Mouse (Mus musculus) layer of hippocampus, adult 8-10 months (tissue): ENCODE measurements around the gene Ubr2. TPM values are rescaled to one million over a fixed set of nuclear protein-coding genes. Genes with fewer than 3 reads are reported as not detected.

Experiments used
- DNase-seq, 2 experiments: peaks; one replicate each; pipeline ENCODE4 v3.0.0; 2022; ENCODE audit warnings: low spot score in 2 of 2
- total RNA-seq, 4 experiments: library from RNA; stranded (reverse); gene quantifications; 2 replicates each; pipeline ENCODE4 v1.2.4; 2022

Gene Ubr2
- total RNA-seq, 4 experiments from 2014 or later, result 54.3 to 73.3 (median 66.3) TPM

DNA sequence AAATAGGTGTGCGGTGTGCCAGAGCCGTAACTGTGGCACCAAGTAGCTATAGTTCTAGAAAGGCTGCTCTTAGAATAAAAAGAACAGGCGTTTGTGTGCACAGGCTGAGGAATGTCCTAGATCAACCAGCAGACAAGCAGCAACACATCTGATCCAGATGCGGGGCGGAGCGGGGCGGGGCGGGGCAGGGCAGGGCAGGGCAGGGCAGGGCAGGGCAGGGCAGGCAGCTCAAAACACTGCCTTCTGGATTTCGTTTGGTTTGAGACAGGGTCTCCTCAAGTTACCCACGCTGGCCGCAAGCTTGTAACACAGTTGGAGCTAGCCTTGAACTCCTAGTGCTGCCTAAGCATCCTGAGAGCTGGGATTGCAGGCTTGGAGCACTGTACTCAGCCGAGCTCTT lies 81.1 kb downstream of the Ubr2 start:
- DNase-seq, result no peak

DNA sequence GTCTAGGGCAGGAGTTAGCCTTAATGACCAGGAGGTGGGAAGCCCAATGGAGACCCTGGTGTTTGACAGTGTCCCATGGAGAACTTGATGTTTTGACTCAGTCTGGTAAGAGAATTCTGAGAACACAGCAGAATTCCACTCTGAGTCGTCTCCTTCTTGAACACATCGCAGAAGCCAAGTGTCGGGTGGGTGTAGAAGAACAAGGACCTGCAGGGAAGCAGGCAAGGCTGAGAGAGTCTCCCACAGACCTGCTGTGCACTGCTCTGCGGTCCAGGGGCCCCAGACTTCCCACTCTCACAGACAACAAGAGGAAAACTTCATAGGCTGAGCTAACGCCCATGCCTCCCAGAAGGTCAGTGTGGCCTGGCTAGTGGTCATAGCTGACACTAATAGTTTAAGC lies 82.6 kb downstream of the Ubr2 start:
- DNase-seq, result peak in 1 of 2 experiments; percentile 36

DNA sequence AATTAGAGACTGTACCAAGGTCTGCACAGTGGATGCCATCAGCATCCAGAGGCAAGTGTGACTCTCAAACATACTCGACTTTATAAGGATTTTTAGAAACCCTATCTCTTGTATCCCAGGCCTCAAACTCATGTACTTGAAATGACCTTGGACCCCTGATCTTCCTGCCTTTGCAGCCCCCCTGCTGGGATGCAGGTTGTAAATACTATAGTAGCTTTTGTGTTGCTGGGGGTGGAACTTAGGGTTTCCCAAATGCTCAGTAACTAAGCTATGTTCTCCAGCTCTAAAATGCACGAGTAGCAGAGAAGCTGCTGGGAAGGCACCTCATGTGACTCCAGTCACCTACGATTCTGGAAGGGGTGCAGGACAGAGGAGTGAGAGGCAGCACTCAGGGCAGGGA lies 83.4 kb downstream of the Ubr2 start:
- no peak for DNase-seq

DNA sequence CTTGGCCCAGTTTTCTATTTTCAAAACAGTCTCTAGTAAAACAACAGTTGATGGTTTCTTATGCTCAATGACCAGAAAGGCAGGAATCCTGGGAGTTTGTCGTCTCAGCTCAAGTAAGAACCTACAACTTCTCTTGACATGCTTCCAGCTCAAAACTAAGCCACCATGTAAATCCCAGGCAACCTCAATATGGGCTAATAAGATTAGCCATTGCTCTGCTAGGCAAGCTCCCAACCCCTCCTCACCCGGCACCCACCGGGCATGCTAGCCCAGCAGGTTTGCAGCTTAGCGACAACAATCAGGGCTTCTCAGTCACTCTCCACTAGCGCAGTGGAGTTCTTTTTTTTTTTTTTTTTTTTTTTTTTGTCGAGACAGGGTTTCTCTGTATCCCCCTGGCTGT lies 84.2 kb downstream of the Ubr2 start:
- DNase-seq, result no peak

DNA sequence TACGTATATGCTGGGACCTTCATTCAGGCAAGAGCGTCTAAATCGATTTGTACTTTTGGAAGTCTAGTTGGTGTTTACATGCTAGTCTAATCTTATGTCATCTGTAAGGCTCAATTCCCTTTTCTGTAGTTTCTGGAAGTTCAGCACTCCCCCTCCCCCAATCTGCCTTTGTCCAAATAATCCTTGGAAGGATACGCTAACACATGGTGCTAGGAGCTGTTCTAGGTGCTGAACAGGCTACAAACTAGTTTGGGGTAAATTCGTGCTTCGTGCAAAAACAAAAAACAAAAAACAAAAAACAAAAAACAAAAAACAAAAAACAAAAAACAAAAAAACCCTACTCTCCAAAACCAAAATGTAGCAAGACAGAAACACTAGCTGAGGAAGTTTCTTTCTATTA lies 89.5 kb downstream of the Ubr2 start:
- DNase-seq, result no peak

DNA sequence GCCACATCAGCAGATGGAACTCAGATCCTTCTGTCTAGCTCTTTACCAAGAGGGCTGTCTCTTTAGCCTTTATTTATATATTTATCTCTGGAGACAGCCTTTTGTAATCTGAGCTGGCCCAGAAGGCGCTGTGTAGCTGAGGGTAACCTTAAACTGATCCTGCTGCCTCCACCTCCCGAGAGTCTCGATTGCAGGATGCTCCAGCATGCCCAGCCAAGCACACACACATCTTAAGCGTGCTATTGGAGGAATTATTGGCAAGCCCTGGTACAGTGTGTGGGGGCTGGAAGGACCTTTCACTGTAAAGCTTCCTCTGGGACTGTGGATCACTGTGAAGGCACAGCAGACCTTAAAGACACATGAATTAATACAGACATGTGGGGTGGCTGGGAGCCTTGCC lies 91.4 kb downstream of the Ubr2 start:
- DNase-seq, result no peak

DNA sequence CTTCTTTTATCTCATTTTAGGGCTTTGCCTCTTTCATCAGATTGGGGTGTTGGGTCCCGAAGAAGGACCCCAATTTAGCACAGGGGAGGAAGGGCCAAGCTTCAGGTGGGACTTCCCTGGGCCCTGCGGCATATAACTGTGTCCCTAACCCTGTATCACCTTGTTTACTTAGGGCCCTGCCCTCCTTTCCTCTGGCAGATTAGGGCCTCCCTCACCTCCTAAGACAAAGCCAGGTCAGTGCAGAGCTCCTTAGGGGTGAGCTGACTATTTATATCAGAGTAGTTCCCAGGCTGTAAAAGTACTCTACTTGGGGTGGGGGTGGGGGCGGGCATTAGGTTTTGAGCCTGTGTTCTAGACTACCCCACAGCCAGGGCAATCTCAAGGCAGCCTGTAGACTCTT lies 95.2 kb downstream of the Ubr2 start:
- DNase-seq, result no peak

DNA sequence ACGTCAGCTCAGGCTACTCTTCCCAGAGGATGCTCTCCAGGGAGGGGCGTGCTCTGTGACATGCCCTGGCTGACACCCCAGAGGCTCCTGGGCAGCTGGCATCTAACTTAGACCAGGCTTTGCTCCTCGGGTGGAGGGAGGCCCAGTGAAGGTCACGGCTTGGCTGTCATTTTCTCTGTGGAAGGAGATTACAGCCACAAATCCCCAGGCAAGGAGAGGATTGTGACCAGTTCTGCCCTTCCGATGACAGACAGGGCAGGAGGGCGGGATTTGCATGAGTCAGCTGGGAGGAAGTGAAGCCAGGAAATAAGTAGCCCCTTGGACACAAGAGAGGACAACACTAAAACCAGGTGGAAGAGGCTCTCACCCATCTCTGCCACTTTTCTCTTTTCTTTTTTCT lies 98.0 kb downstream of the Ubr2 start:
- no peak for DNase-seq

DNA sequence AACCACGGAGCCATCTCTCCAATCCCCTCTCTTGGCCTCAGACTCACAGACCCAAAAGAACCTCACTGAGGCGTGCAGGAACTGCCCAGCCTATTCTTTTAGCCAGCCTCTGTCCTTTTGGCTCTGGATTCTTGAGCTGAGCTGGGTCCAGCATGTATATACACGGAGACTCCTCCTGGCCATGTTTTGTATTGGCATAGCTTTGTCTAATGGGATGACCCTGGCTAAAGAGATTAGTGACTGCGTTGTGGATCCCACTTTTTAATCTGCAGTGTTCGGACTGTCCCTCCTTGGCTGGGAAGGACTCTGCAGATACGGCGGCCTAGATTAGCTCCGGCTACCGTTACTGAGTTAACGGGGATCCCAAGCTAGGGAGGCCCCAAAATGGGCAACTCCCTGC lies 100.2 kb downstream of the Ubr2 start, which contains the start of gene Prph2:
Gene Prph2, plus strand, starts transcription at position 274 of the 400 bp plus-strand sequence.
- no peak for DNase-seq

DNA sequence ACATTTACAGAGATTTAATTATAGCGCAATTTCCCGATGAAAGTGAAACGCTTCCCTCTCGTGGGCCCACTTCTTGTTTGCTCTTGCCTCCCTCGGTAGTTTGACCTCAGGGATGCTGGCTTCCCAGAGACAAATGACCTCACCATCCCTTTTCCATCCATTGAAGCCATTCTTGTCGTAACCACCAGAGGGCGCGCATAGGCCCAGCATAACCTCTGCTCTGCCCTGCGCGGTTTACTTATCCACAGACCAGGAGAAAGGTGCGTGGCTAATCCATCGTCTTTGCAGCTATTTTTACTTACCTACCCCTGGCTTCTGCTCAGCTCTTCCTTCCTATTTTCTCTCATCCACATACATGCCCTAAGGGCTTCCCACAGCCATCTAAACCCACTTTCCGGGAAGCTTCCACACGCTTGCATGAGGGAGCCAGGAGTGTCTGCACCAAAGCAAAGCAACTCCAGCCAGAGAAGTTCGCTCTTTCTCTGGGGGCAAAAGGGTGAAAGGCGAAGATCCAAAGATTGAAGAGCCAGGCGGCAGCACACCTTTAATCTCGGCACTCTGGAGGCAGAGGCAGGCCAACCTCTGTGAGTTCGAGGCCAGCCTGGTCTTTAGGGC lies 106.4 kb downstream of the Ubr2 start:
- DNase-seq, result peak; percentile 63 to 74

DNA sequence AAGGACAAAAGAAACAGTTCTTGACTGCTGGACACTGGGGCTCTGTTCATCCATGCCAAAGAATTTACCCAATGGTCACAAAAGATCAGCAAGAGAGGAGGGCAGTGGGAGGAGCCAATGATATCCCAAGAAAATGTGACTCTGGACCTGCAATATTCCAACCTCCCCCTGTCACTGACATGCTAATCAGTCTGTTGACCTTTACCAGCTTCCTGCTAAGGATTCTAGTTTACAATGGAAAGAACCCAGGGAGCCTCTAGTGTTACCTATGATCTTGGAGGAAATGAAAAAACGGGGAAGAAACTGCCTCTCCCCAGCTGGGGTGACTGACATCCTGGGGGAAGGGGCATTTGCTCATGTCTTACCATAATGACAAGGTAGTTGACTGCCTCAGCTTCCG lies 109.4 kb downstream of the Ubr2 start:
- no peak for DNase-seq

DNA sequence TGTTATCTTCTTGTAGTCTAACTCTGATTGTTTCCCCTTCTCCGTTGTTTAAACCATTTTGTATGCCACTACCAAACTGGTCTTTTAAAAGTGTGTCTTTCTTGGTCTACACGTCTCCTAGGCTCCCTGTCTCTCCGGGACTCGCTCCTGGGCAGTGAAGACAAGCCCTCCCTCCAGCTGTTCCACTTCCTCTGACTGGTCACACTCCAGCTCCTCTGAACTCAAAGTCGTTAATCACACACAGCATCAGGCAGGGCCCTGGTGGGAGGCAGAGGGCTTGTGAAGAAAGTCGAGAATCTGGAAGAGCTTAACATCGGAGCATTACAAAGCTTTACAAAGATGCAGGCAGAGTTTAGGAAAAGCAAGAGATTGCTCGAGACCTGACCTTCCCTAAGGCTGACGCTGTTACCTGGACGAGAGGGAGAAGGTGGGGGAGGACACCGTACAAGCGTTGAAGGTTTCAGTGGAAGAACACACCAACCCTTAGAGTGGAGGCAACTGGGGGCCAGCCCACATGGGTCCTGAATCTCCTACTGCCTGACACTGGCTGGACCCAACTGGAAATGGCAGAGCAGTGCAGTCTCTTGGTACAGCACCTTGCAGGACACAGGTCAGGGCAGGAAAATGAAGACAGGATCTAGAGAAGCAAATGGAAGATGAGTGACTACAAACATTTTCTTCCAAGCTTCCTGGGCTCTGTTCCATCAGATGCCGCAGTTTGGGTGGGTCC lies 113.0 kb downstream of the Ubr2 start:
- DNase-seq, result no peak

DNA sequence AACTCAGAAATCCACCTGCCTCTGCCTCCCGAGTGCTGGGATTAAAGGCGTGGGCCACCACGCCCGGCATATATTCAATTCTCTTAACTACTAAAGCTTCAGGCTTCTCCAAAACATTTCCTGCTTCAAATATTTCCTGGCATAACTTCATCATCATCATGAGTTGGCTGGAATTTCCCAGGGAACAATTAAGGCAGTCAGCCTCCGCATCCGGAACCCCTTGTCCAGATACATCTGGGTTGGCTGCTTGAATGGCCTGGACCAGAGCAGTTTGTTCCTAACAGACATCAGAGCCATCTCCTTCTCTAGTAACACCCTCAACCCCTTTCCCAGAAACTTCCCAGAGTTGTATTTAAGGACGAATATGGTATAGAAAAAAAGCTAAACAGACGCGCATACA lies 114.9 kb downstream of the Ubr2 start:
- DNase-seq, result no peak

DNA sequence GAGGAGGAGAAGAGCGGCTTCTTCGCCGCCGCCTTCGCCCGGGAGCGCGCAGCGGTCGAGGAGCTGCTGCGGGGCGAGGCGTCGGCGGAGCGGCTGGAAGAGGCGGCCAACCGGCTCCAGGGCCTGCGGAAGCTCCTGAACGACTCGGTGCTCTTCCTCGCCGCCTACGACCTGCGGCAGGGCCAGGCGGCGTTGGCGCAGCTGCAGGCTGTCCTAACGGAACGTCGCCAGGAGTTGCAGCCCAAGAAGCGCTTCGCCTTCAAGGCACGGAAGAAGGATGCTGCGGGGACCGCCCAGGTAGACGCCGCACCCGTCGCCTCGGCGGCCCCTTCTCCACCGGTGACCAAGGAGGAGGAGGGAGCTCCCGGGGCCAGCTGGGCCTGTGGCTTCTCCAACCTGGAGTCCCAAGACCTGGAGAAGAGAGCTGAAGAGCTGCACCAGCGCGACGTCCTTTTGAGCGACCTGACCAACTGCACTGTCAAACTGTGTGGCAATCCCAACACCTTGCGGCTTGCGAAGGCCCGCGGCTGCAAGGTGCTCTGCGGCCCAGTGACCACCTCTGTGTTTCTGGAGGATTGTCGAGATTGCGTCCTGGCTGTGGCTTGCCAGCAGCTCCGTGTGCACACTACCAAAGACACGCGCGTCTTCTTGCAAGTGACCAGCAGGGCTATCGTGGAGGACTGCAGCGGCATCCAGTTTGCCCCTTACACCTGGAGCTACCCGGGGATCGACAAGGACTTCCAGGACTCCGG lies 119.3 kb downstream of the Ubr2 start:
- DNase-seq, result peak in 1 of 2 experiments; percentile 40

DNA sequence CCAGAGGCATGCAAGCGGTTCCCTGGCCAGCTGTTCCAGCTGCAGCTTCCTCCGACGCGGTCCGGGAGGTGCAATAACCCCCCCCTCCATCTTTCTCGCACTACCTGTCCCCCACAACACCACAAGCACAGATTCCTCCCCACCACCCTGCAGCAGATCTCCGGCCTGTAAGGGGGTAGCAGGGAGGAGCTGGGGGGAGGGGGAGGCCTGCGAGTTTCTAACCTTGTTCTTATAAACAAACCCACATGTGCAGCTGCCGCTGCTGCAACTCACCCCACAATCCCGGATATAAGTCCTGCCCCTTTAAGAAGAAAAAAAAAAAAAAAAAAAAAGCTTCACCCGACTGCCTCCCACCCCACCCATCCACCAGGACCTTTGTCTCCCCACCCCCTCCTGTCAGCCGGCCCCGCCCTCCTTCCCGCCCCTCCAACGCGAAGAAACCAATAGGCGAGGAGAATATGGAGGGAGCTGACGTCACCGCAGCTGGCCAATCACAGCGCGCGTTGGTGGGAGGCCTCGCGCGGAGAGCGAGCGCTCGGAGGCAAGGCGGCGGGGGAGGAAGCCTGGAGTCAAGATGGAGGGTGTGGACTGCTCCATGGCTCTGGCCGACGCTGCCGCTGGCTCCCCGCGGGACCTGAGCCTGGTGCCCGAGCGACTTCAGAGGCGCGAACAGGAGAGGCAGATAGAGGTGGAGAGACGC lies 120.1 kb downstream of the Ubr2 start, which contains the start of gene Tbcc:
Gene Tbcc, plus strand, starts transcription at position 569 of the 700 bp plus-strand sequence.
- peak; percentile 95 to 97 for DNase-seq

DNA sequence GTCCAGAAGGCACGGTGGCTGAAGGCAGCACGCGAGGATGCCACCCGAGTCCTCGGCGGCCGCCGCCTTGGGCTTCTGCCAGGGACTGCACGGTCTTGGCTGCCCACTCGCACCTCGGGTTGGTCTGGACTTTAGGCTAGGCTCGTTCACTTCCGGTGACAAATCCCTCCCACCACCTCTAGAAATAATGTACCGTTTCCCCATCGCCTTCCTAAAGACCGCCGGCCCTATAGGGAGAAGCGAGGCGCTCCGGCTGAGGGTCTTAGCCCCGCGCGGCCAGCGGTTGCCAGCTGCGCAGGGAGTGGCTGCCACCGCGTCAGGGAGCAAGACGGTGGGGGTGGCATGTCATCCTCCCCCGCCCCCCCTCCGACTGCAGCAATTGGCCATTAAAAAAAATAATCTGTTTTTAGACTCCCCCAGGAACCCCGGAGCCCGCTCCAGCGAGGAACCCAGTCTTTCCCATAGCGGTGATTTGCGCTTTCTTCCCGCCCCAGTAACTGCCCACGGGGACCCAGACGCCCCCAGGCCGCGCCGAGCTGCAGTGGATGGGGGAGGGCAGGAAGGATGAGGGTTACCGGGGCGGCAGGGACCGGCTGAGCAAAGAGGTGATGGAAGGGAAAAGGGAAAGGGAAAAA lies 120.8 kb downstream of the Ubr2 start:
- peak; percentile 64 to 65 for DNase-seq

DNA sequence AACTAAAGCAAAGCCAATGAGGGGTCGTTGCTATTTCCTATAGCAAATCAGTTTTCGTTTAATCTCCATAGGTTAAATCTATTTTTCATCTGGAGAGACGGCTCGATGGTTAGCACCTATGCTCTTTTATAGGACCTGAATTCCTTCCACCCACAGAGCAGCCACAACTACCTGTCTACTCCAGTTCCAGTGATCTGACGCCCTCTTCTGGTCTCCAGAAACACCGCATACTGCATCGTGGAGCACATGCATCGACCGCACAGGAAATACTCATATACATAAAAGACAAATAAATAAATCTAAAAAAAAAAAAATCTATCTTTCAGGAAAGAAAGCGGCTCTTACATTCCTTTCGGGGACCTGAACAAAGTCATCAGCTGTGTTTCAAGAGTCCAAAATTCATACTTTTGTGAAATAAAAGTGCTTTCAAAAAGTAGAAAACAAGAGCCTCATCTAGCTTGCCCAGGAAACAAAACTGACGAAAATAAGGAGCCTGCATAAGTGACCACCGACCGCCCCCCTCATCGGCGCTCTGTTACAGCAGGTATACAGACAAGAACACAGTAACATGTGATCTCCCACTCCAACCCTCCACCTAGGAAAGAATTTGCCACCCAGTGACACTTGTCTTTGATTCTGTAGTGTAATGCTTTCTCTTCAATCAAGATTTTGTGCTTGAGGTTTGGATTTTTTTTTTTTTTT lies 121.7 kb downstream of the Ubr2 start:
- DNase-seq, result peak in 1 of 2 experiments; percentile 51

DNA sequence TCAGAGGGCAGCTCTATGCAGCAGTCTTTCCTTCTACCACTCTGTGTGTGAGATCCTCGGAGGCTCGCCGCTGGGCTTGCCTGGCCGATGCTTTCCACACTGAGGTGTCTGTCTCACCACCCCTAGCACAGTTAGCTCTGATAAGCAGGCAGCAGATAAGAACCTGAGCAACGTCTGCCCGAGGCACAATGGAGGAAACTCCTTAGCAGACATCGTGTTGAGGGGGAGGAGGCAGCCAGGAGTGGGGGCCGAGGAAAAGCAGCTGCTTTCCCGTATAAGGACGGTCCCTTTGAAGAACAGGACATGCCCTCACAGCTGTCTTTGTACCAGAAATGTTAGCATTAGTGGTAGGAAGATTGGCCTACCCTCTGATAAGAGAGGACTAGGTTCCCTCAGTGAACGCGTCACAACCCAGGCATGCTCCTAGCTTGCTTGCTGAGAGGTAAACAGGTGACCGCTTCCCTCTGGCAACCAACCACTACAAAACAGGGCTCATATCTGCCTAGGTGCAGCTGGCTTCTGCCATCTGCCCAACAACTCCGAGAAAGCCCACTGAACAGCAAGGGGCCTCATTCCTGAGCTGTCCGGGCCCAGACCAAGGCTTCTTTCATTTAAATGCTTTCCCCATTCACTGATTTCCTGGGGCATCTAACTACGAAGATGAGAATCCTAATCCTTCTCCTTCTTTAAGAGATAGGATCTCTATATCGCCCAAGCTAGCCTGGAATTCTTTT lies 124.3 kb downstream of the Ubr2 start:
- no peak for DNase-seq

DNA sequence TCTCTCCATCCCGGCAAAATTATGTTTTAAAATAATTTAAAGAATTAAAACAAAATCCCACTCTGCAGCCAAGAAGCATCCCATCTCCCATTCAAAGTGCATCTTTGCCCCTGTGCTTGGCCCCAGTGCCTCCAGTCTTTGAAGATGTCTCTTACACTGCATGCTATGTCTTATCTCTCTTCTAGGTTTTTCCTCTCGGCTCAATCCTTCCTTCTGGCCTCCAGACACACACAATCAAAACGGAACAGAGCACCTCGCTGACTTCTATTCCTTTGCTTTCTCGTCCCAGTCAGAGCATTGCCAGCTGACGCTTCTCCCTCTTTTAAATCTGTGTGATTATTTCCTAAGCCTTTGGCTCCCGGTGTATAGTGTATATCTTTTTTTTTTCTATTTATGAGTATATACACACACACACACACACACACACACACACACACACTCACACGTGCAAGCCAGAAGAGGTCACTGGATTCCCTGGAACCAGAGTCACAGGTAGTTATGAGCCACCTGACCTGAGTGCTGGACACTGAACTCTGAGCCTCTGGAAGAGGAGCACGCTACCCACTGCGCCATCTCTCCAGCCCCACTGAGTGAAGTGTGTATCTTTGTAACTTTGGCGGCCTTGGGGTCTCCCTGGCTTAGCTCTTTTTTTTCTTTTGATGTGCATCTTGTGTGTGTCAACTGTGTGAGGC lies 125.0 kb downstream of the Ubr2 start:
- no peak for DNase-seq
